8 mouse cellular contexts compared by ENCODE assay signal in the genomic region with DNA sequence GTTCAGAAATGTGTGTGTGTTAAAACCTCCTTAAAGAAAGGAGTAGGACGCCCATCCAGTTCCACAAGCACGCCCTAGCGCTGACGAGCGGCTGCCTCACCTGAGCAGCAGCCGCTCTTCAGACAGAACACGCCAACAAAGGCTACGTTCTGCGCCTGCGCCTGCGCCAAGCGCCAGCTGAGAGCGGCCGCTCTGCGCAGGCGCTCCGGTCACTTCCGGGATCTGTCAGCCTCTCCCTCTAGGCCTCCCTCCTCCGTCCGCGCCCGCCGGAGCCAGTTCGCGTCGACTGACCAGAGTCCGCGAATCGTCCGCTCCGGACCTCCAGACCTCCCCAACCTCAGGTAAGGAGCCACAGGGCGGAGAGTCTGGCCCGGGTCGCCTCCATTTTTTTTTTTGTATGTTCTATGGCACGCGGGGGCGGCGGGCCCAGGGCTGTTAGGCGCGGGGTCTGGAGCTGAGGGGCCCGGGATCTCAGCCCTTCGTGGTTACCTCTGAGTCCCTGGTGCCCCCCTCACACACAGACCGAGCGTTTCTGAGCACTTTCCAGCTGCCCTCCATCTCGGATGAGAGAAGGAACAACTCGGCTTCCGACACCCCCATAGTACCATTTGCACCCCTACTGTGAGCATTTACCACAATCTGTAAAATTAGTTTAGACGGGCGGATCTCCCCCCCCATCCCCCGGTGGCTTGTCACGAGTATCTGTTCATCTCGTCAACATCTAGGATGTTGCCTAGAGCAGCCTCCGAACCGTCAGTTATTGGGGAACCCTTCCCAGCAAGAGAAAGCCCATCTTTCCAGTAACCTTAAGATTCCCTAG. TPM values are rescaled to one million over a fixed set of nuclear protein-coding genes. Genes with fewer than 3 reads are reported as not detected.
DNase-seq lines count a peak whose midpoint lies in the region; ATAC-seq and TF ChIP-seq lines count a peak whose summit lies in the region.

A gene (plus strand): TSS at position 199 of the 820 bp plus-strand sequence.
A gene (minus strand): TSS at position 399 of the 820 bp plus-strand sequence.

- H3K27me3 ChIP-seq in forebrain, embryonic 16.5 days (replicated peaks; ENCODE audit: control insufficient read depth, insufficient read depth, low read length), result no peaks in the 10 kb centered on the region
- no peaks in the 10 kb centered on the region for H3K27me3 ChIP-seq in lung, embryonic 14.5 days (ENCODE audit: insufficient read depth, low read length)
- no peaks in the 10 kb centered on the region for H3K27me3 ChIP-seq in thymus, adult 2 months (ENCODE audit: control insufficient read depth, insufficient read depth, low read length)

- WGBS in forebrain, embryonic 16.5 days, result under 1% methylated on average over 54 of the region's 54 CpGs
- under 1% methylated on average over 54 of the region's 54 CpGs for WGBS in lung, embryonic 14.5 days
- WGBS in olfactory bulb, adult 2 months, result under 1% methylated on average over 54 of the region's 54 CpGs
- WGBS in thymus, adult 2 months, result under 1% methylated on average over 54 of the region's 54 CpGs

- peak within 1 kb of the TSS; percentile 64 to 87 for H3K4me3 ChIP-seq in ES-E14 (ENCODE audit: insufficient read depth in 1 of 2, low read depth in 1 of 2, low read length in 2 of 2, poor library complexity in 1 of 2, severe bottlenecking in 1 of 2)
- peak within 1 kb of the TSS; percentile 96 for H3K4me3 ChIP-seq in forebrain, embryonic 16.5 days (replicated peaks; ENCODE audit: low read length)
- H3K4me3 ChIP-seq in layer of hippocampus, adult 2 months, result peak within 1 kb of the TSS; percentile 82
- H3K4me3 ChIP-seq in lung, embryonic 14.5 days (ENCODE audit: low read depth, low read length), result peak within 1 kb of the TSS; percentile 83
- H3K4me3 ChIP-seq in olfactory bulb, adult 2 months (ENCODE audit: insufficient read depth, low read depth, low read length), result peak within 1 kb of the TSS; percentile 90
- H3K4me3 ChIP-seq in thymus, adult 2 months (ENCODE audit: control insufficient read depth, insufficient read depth, low read length), result peak within 1 kb of the TSS; percentile 76

- peaks cover 2 to 3% of the 10 kb centered on the region in 2 experiments; a peak in 2 of 4 replicates for H3K4me1 ChIP-seq in ES-E14 (ENCODE audit: control insufficient read depth in 2 of 2, insufficient read depth in 2 of 2, low read length in 2 of 2, poor library complexity in 1 of 2)
- peaks cover 10% of the 10 kb centered on the region for H3K4me1 ChIP-seq in forebrain, embryonic 16.5 days (replicated peaks; ENCODE audit: control insufficient read depth, insufficient read depth, low read length)
- no peaks in the 10 kb centered on the region for H3K4me1 ChIP-seq in lung, embryonic 14.5 days (ENCODE audit: insufficient read depth)
- peaks cover 4% of the 10 kb centered on the region; the same call in 1 of the 2 replicates for H3K4me1 ChIP-seq in olfactory bulb, adult 2 months (ENCODE audit: control insufficient read depth, insufficient read depth, low read length)
- peaks cover 7% of the 10 kb centered on the region for H3K4me1 ChIP-seq in thymus, adult 2 months (replicated peaks; ENCODE audit: control insufficient read depth, insufficient read depth, low read length)

- no peaks in the 10 kb centered on the region for H3K9me3 ChIP-seq in ES-E14 (ENCODE audit: control insufficient read depth, insufficient read depth, low read depth, low read length)
- no peaks in the 10 kb centered on the region for H3K9me3 ChIP-seq in forebrain, embryonic 16.5 days (ENCODE audit: control insufficient read depth, low read length)
- no peaks in the 10 kb centered on the region for H3K9me3 ChIP-seq in lung, embryonic 14.5 days (ENCODE audit: low read depth, low read length)

- peak within 1 kb of the TSS; percentile 81 for H3K9ac ChIP-seq in ES-E14 (ENCODE audit: insufficient read depth, low read depth, low read length, poor library complexity, severe bottlenecking)
- peak within 1 kb of the TSS; percentile 95 for H3K9ac ChIP-seq in forebrain, embryonic 16.5 days (replicated peaks; ENCODE audit: low read depth, low read length)
- H3K9ac ChIP-seq in lung, embryonic 14.5 days, result peak within 1 kb of the TSS; percentile 80

- H3K4me2 ChIP-seq in forebrain, embryonic 16.5 days (ENCODE audit: low read length), result peak within 1 kb of the TSS; percentile 90
- H3K4me2 ChIP-seq in lung, embryonic 14.5 days, result peak within 1 kb of the TSS; percentile 85

- in situ Hi-C loops in ES-E14 (cut with MboI; ENCODE audit: low sequenced_read_pairs in 2 of 2, unreplicated experiment in 2 of 2), result no loop called here

- peak; percentile 78 for DNase-seq in ES-E14 (ENCODE audit: low read depth, low spot score)
- DNase-seq in cerebellum, adult 11-12 months, result peak; percentile 95
- DNase-seq in heart, postnatal 36 days, result peak; percentile 91 to 94
- peak; percentile 90 to 91 for DNase-seq in layer of hippocampus, adult 2 months (ENCODE audit: low spot score in 2 of 2)
- peak; percentile 98 for DNase-seq in lung, embryonic 14.5 days
- DNase-seq in thymus, adult 2 months, result peak; percentile 94

- ATAC-seq in forebrain, embryonic 16.5 days, result peak; percentile 99
- peak; percentile 98 for ATAC-seq in lung, embryonic 14.5 days (ENCODE audit: insufficient read depth)

- peak; percentile 97 for TF ChIP-seq POLR2A in olfactory bulb, adult 2 months (IDR thresholded peaks at IDR 0.05; ENCODE audit: insufficient read depth, low read depth, low read length)
- TF ChIP-seq POLR2A in thymus, adult 2 months (IDR thresholded peaks at IDR 0.05; ENCODE audit: control insufficient read depth, extremely low read depth, insufficient read depth, low read length, poor library complexity), result peak; percentile 78; the same call in 1 of the 2 replicates

- intact Hi-C loops in heart, postnatal 36 days (cut with DNase I), result loop anchor here (2.0 kb wide), 1 partner anchor 29 kb away; no protein-coding TSS in a partner anchor

- no peak within 1 kb of the TSS for H3K27ac ChIP-seq in ES-E14 (ENCODE audit: insufficient read depth, low read depth, low read length, poor library complexity, severe bottlenecking)
- peak within 1 kb of the TSS; percentile 89 for H3K27ac ChIP-seq in forebrain, embryonic 16.5 days (ENCODE audit: low read length)
- peak within 1 kb of the TSS; percentile 97 for H3K27ac ChIP-seq in layer of hippocampus, adult 2 months
- peak within 1 kb of the TSS; percentile 76 for H3K27ac ChIP-seq in lung, embryonic 14.5 days (ENCODE audit: low read depth)
- H3K27ac ChIP-seq in olfactory bulb, adult 2 months (ENCODE audit: insufficient read depth, low read depth, low read length), result peak within 1 kb of the TSS; percentile 19
- no peak within 1 kb of the TSS for H3K27ac ChIP-seq in thymus, adult 2 months (ENCODE audit: control insufficient read depth, insufficient read depth, low read length)

- H3K36me3 ChIP-seq in ES-E14 (ENCODE audit: control insufficient read depth, insufficient read depth, low read length, poor library complexity, severe bottlenecking), result no peaks in the 10 kb centered on the region
- no peaks in the 10 kb centered on the region for H3K36me3 ChIP-seq in forebrain, embryonic 16.5 days (ENCODE audit: control insufficient read depth, insufficient read depth)
- H3K36me3 ChIP-seq in lung, embryonic 14.5 days (ENCODE audit: insufficient read depth), result 0 out of 2 replicates have a peak, but pooled peaks cover 5% of the 10 kb centered on the region
- H3K36me3 ChIP-seq in thymus, adult 2 months (ENCODE audit: control insufficient read depth, insufficient read depth, low read length), result no peaks in the 10 kb centered on the region

- no peak for TF ChIP-seq CTCF in layer of hippocampus, adult 2 months (conservative IDR thresholded peaks at IDR 0.05)
- TF ChIP-seq CTCF in lung, embryonic 14.5 days (IDR thresholded peaks at IDR 0.05; ENCODE audit: low read depth), result no peak
- no peak for TF ChIP-seq CTCF in olfactory bulb, adult 2 months (IDR thresholded peaks at IDR 0.05; ENCODE audit: insufficient read depth, low read depth, low read length)
- TF ChIP-seq CTCF in thymus, adult 2 months (IDR thresholded peaks at IDR 0.05; ENCODE audit: borderline replicate concordance, control insufficient read depth, extremely low read depth, insufficient read depth, low read length, poor library complexity), result peak; percentile 31; the same call in 1 of the 2 replicates

TF ChIP-seq in ES-E14, 5 proteins besides CTCF, POLR2A, EP300 and RAD21:
- no peak for TF ChIP-seq ZNF384 (IDR thresholded peaks at IDR 0.05; ENCODE audit: low read depth, low read length)
- no peak for TF ChIP-seq ZC3H11A (IDR thresholded peaks at IDR 0.05; ENCODE audit: borderline replicate concordance, low read depth, low read length)
- no peak for TF ChIP-seq CHD2 (IDR thresholded peaks at IDR 0.05; ENCODE audit: low read depth, low read length)
- TF ChIP-seq HCFC1 (IDR thresholded peaks at IDR 0.05; ENCODE audit: borderline replicate concordance, insufficient read depth, low read length), result no peak
- TF ChIP-seq MAFK (IDR thresholded peaks at IDR 0.05; ENCODE audit: insufficient read depth, low read depth, low read length), result no peak

RNA-seq across cellular contexts. Expression of the first gene that starts in this region (rescaled TPM):
- total RNA-seq in ES-E14 (2012; rRNA removed), result 48.2 and 65.4 TPM in 2 replicates
- polyA plus RNA-seq in forebrain, embryonic 16.5 days (2015; fragmentation: Nextera tagmentation; extraction: Ambion mirVana), result 247 and 259 TPM in 2 replicates
- total RNA-seq in heart, postnatal 36 days (2021), result 10 to 100 TPM; 63.4 to 64.3 TPM
- 100 to 1,000 TPM; 252 to 255 TPM for total RNA-seq in layer of hippocampus, adult 2 months (2021)
- 144 and 148 TPM in 2 replicates for polyA plus RNA-seq in lung, embryonic 14.5 days (2014; fragmentation: Nextera tagmentation; extraction: Ambion mirVana)
- polyA plus RNA-seq in olfactory bulb, adult 2 months (2012; ENCODE audit: insufficient read depth, insufficient read length, low replicate concordance, missing spikeins), result not detected in 2 replicates
- polyA plus RNA-seq in thymus, adult 2 months (2012; rRNA removed), result 144 and 149 TPM in 2 replicates

RNA-seq across cellular contexts. Expression of the second gene that starts in this region (rescaled TPM):
- 0.21 and 0.58 TPM in 2 replicates for total RNA-seq in ES-E14 (2012; rRNA removed)
- polyA plus RNA-seq in forebrain, embryonic 16.5 days (2015; fragmentation: Nextera tagmentation; extraction: Ambion mirVana), result not detected in 2 replicates
- not detected for total RNA-seq in heart, postnatal 36 days (2021)
- not detected for total RNA-seq in layer of hippocampus, adult 2 months (2021)
- not detected in 2 replicates for polyA plus RNA-seq in lung, embryonic 14.5 days (2014; fragmentation: Nextera tagmentation; extraction: Ambion mirVana)
- not detected in 2 replicates for polyA plus RNA-seq in olfactory bulb, adult 2 months (2012; ENCODE audit: insufficient read depth, insufficient read length, low replicate concordance, missing spikeins)
- 0.27 and 0.41 TPM in 2 replicates for polyA plus RNA-seq in thymus, adult 2 months (2012; rRNA removed)

Comparison
In these comparisons a context has a peak if more than half of its experiments do, and no peak if none do; other contexts are left out.
1. H3K27ac ChIP-seq: peak in forebrain, embryonic 16.5 days (single experiment), layer of hippocampus, adult 2 months (single experiment), lung, embryonic 14.5 days (single experiment) and olfactory bulb, adult 2 months (single experiment); none in ES-E14 (single experiment) and thymus, adult 2 months (single experiment).
2. Peak in every context shown above with its lines, with median percentiles within 50 percentile points of each other: DNase-seq, H3K4me3 ChIP-seq and H3K9ac ChIP-seq.